Mouse (Mus musculus): ENCODE measurements at regions not wholly inside any gene's neighbourhood (a gene's known extent, or its start where the extent isn't known, plus 50 kb on each side); places are given as distances from the start of the nearest gene placed in this dataset.

DNA sequence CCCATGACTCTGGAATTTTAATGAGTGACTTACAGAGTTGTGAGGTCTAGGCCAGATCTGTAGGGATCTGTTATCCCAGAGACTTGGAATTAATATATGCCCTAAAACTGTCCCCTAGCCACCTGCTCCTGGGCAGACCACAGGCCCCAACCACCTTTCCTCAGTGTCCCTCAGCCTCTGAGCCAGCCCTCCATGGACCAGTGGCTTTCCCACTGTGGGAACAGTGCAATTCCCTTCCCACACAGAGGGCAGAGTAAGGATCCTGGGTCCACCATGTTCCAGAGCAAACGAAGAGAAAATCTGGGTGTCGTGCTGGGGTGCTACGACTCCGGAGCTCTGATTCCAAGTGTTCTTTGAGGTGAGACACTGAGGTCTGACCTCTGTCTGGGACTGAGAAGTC is 174.7 kb downstream of the Thbs2 start:
- WGBS: 86% methylated on average over 4 of the region's 4 CpGs
- Histone ChIP-seq H3K9me3 (ENCODE audit: control insufficient read depth, low read length) (no peaks in the 10 kb centered on the region), H3K27ac (ENCODE audit: low read depth) (no peak overlapping the region), H3K4me3 (ENCODE audit: low read depth, low read length) (no peak overlapping the region), H3K4me2 (ENCODE audit: low read length) (no peak overlapping the region), H3K9ac (ENCODE audit: low read length) (no peak overlapping the region), H3K27me3 (replicated peaks; ENCODE audit: control insufficient read depth, insufficient read depth, low read length) (peaks cover 5% of the 10 kb centered on the region; the same call in 1 of the 2 replicates), H3K36me3 (ENCODE audit: control insufficient read depth, insufficient read depth, low read length) (no peaks in the 10 kb centered on the region), H3K4me1 (replicated peaks; ENCODE audit: control insufficient read depth, insufficient read depth, low read length) (no peaks in the 10 kb centered on the region)
- DNase-seq (ENCODE audit: low spot score) (no peak), ATAC-seq (replicated peaks; ENCODE audit: low FRiP score, low TSS enrichment, low read depth) (no peak)

DNA sequence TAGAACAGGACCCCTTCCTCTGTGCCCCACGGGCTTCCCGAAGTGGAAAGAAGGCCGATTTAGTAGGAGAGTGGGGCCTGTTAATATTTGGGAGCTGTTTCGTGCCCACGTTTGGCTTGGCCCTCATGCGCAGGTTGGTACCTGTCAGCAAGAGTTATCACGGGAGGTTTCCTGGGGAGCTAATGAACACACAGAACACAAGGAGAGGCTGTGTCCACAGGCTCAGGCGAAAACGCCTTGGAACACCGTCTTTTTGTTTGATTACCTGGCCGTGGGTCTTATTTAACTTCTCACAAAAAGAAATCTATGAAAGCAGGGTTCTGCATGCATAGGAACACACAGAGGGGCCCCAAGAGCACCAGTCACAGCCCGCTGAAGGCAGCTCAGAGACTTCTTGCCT is 175.8 kb downstream of the Thbs2 start:
- WGBS: 79% methylated on average over 12 of the region's 12 CpGs
- ATAC-seq (replicated peaks; ENCODE audit: low FRiP score, low TSS enrichment, low read depth): no peak

GRCm38 (mm10) chr17:14517368-14517767 is 176.7 kb downstream of the Thbs2 start:
- Histone ChIP-seq H3K4me3 (ENCODE audit: low read depth, low read length) (no peak overlapping the region), H3K9me3 (ENCODE audit: control insufficient read depth, low read length) (no peaks in the 10 kb centered on the region), H3K4me1 (replicated peaks; ENCODE audit: control insufficient read depth, insufficient read depth, low read length) (no peaks in the 10 kb centered on the region), H3K36me3 (ENCODE audit: control insufficient read depth, insufficient read depth, low read length) (no peaks in the 10 kb centered on the region), H3K27ac (ENCODE audit: low read depth) (no peak overlapping the region), H3K27me3 (replicated peaks; ENCODE audit: control insufficient read depth, insufficient read depth, low read length) (no peaks in the 10 kb centered on the region), H3K9ac (ENCODE audit: low read length) (no peak overlapping the region), H3K4me2 (ENCODE audit: low read length) (no peak overlapping the region)
- DNase-seq (ENCODE audit: low spot score): no peak
- 65% methylated on average over 5 of the region's 5 CpGs for WGBS
- ATAC-seq (replicated peaks; ENCODE audit: low FRiP score, low TSS enrichment, low read depth): no peak

More for the DNA sequence above, 175.8 kb downstream of the Thbs2 start:
- no peaks in the 10 kb centered on the region for H3K4me1 ChIP-seq (replicated peaks; ENCODE audit: control insufficient read depth, insufficient read depth, low read length)
- peaks cover 5% of the 10 kb centered on the region; the same call in 1 of the 2 replicates for H3K27me3 ChIP-seq (replicated peaks; ENCODE audit: control insufficient read depth, insufficient read depth, low read length)
- no peak overlapping the region for H3K9ac ChIP-seq (ENCODE audit: low read length)
- no peak overlapping the region for H3K4me3 ChIP-seq (ENCODE audit: low read depth, low read length)
- no peak for DNase-seq (ENCODE audit: low spot score)
- no peaks in the 10 kb centered on the region for H3K9me3 ChIP-seq (ENCODE audit: control insufficient read depth, low read length)
- H3K4me2 ChIP-seq (ENCODE audit: low read length): no peak overlapping the region
- no peak overlapping the region for H3K27ac ChIP-seq (ENCODE audit: low read depth)
- no peaks in the 10 kb centered on the region for H3K36me3 ChIP-seq (ENCODE audit: control insufficient read depth, insufficient read depth, low read length)

GRCm38 (mm10) chr17:14516097-14516496 is 177.9 kb downstream of the Thbs2 start:
- H3K27me3 ChIP-seq (replicated peaks; ENCODE audit: control insufficient read depth, insufficient read depth, low read length): no peaks in the 10 kb centered on the region
- no peak overlapping the region for H3K27ac ChIP-seq (ENCODE audit: low read depth)
- peak; percentile 81 for DNase-seq (ENCODE audit: low spot score)
- 22% methylated on average over 8 of the region's 8 CpGs for WGBS
- H3K4me2 ChIP-seq (ENCODE audit: low read length): no peak overlapping the region
- no peaks in the 10 kb centered on the region for H3K9me3 ChIP-seq (ENCODE audit: control insufficient read depth, low read length)
- no peak overlapping the region for H3K4me3 ChIP-seq (ENCODE audit: low read depth, low read length)
- no peaks in the 10 kb centered on the region for H3K36me3 ChIP-seq (ENCODE audit: control insufficient read depth, insufficient read depth, low read length)
- H3K9ac ChIP-seq (ENCODE audit: low read length): no peak overlapping the region
- no peaks in the 10 kb centered on the region for H3K4me1 ChIP-seq (replicated peaks; ENCODE audit: control insufficient read depth, insufficient read depth, low read length)
- ATAC-seq (replicated peaks; ENCODE audit: low FRiP score, low TSS enrichment, low read depth): no peak; the same call in 1 of the 2 replicates

DNA sequence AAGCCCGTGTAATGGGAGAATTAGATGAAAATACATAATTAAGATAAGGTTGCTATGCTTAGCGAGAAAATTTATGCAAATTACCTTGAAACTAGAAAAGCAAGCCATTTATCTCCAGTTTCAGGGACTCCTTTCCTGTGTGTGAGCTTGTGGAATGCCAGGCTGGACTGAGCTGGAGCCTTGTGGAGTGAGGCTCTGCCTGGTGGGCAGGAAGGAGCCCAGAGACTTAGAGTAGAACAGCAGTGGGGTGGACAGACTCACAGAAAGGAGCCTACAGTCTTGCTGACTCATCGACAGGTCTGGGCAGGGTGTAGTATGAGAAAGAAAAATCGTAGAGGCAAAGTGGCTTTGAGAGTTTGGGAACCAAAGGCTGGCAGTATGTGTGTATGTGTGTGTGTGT is 180.6 kb downstream of the Thbs2 start:
- Histone ChIP-seq H3K9me3 (ENCODE audit: control insufficient read depth, low read length) (no peaks in the 10 kb centered on the region), H3K27ac (ENCODE audit: low read depth) (no peak overlapping the region), H3K9ac (ENCODE audit: low read length) (no peak overlapping the region), H3K4me3 (ENCODE audit: low read depth, low read length) (no peak overlapping the region), H3K4me1 (replicated peaks; ENCODE audit: control insufficient read depth, insufficient read depth, low read length) (no peaks in the 10 kb centered on the region), H3K36me3 (ENCODE audit: control insufficient read depth, insufficient read depth, low read length) (no peaks in the 10 kb centered on the region), H3K27me3 (replicated peaks; ENCODE audit: control insufficient read depth, insufficient read depth, low read length) (no peaks in the 10 kb centered on the region), H3K4me2 (ENCODE audit: low read length) (no peak overlapping the region)
- no peak for ATAC-seq (replicated peaks; ENCODE audit: low FRiP score, low TSS enrichment, low read depth)
- no peak for DNase-seq (ENCODE audit: low spot score)
- 75% methylated on average over 4 of the region's 4 CpGs for WGBS

- Histone ChIP-seq H3K36me3 (ENCODE audit: control insufficient read depth, insufficient read depth, low read length) (no peaks in the 10 kb centered on the region), H3K27me3 (replicated peaks; ENCODE audit: control insufficient read depth, insufficient read depth, low read length) (no peaks in the 10 kb centered on the region), H3K9me3 (ENCODE audit: control insufficient read depth, low read length) (no peaks in the 10 kb centered on the region), H3K9ac (ENCODE audit: low read length) (no peak overlapping the region), H3K4me3 (ENCODE audit: low read depth, low read length) (no peak overlapping the region), H3K4me1 (replicated peaks; ENCODE audit: control insufficient read depth, insufficient read depth, low read length) (no peaks in the 10 kb centered on the region), H3K4me2 (ENCODE audit: low read length) (no peak overlapping the region), H3K27ac (ENCODE audit: low read depth) (no peak overlapping the region)
- WGBS: 37% methylated on average over 6 of the region's 6 CpGs
- ATAC-seq (replicated peaks; ENCODE audit: low FRiP score, low TSS enrichment, low read depth) (peak; percentile 47; the same call in 1 of the 2 replicates), DNase-seq (ENCODE audit: low spot score) (no peak)
Measured at GRCm38 (mm10) chr17:14510486-14510885, 183.5 kb downstream of the Thbs2 start.

- H3K27me3 ChIP-seq (replicated peaks; ENCODE audit: control insufficient read depth, insufficient read depth, low read length): no peaks in the 10 kb centered on the region
- no peaks in the 10 kb centered on the region for H3K9me3 ChIP-seq (ENCODE audit: control insufficient read depth, low read length)
- no peak overlapping the region for H3K4me3 ChIP-seq (ENCODE audit: low read depth, low read length)
- no peak overlapping the region for H3K9ac ChIP-seq (ENCODE audit: low read length)
- no peaks in the 10 kb centered on the region for H3K36me3 ChIP-seq (ENCODE audit: control insufficient read depth, insufficient read depth, low read length)
- 80% methylated on average over 3 of the region's 3 CpGs for WGBS
- H3K4me1 ChIP-seq (replicated peaks; ENCODE audit: control insufficient read depth, insufficient read depth, low read length): no peaks in the 10 kb centered on the region
- H3K4me2 ChIP-seq (ENCODE audit: low read length): no peak overlapping the region
- H3K27ac ChIP-seq (ENCODE audit: low read depth): no peak overlapping the region
- DNase-seq (ENCODE audit: low spot score): no peak
- ATAC-seq (replicated peaks; ENCODE audit: low FRiP score, low TSS enrichment, low read depth): no peak
Measured at GRCm38 (mm10) chr17:14507111-14507510, 186.9 kb downstream of the Thbs2 start.

DNA sequence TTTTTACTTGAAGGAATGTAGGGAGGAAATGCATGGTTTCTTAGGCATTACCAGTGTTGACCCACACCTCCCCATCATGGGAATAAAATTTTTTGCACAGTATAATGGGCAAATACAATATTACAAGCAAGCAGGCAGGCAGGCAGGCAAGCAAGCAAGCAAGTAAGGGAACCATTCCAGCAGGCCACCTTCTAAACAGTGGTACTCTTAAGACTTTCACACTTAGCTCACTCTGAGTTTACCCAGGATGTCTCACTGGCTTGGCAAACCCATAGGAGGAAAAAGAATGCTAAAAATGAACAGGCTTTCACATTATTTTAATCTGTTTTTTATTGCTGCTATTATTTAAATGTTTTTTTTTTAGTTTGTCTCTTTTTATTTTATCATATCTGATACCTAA is 187.9 kb downstream of the Thbs2 start:
- Histone ChIP-seq H3K27me3 (replicated peaks; ENCODE audit: control insufficient read depth, insufficient read depth, low read length) (no peaks in the 10 kb centered on the region), H3K4me1 (replicated peaks; ENCODE audit: control insufficient read depth, insufficient read depth, low read length) (no peaks in the 10 kb centered on the region), H3K36me3 (ENCODE audit: control insufficient read depth, insufficient read depth, low read length) (no peaks in the 10 kb centered on the region), H3K4me2 (ENCODE audit: low read length) (no peak overlapping the region), H3K9ac (ENCODE audit: low read length) (no peak overlapping the region), H3K27ac (ENCODE audit: low read depth) (no peak overlapping the region), H3K9me3 (ENCODE audit: control insufficient read depth, low read length) (no peaks in the 10 kb centered on the region), H3K4me3 (ENCODE audit: low read depth, low read length) (no peak overlapping the region)
- DNase-seq (ENCODE audit: low spot score): no peak
- no peak for ATAC-seq (replicated peaks; ENCODE audit: low FRiP score, low TSS enrichment, low read depth)

- Histone ChIP-seq H3K4me1 (replicated peaks; ENCODE audit: control insufficient read depth, insufficient read depth, low read length) (no peaks in the 10 kb centered on the region), H3K4me2 (ENCODE audit: low read length) (no peak overlapping the region), H3K27me3 (replicated peaks; ENCODE audit: control insufficient read depth, insufficient read depth, low read length) (no peaks in the 10 kb centered on the region), H3K27ac (ENCODE audit: low read depth) (no peak overlapping the region), H3K9ac (ENCODE audit: low read length) (no peak overlapping the region), H3K9me3 (ENCODE audit: control insufficient read depth, low read length) (no peaks in the 10 kb centered on the region), H3K36me3 (ENCODE audit: control insufficient read depth, insufficient read depth, low read length) (no peaks in the 10 kb centered on the region), H3K4me3 (ENCODE audit: low read depth, low read length) (no peak overlapping the region)
- DNase-seq (ENCODE audit: low spot score) (no peak), ATAC-seq (replicated peaks; ENCODE audit: low FRiP score, low TSS enrichment, low read depth) (no peak)
- WGBS: 71% methylated on average over 4 of the region's 4 CpGs
Measured at GRCm38 (mm10) chr17:14505415-14505814, 188.6 kb downstream of the Thbs2 start.
